Mouse (Mus musculus): ENCODE results near the gene Irak2. TPM values are rescaled to one million over a fixed set of nuclear protein-coding genes. Genes with fewer than 3 reads are reported as not detected.
A peak's percentile ranks its signal among the peaks of the same experiment; 100 is the strongest.
"Not testable (repeated sequence)": the region's sequence is repeated elsewhere in the genome, so short reads cannot be mapped to it uniquely, and the experiment has no call there.

The Irak2 gene
- total RNA-seq, 2 experiments from 2014 or later: 15.8 to 23.3 TPM

- DNase-seq: peak; percentile 55
Observed at GRCm38 (mm10) chr6:113668287-113669154, 30.3 kb downstream of the Irak2 start.

GRCm38 (mm10) chr6:113669821-113670220 is 31.6 kb downstream of the Irak2 start:
- no peak for DNase-seq

- not testable (repeated sequence) for DNase-seq
Observed at GRCm38 (mm10) chr6:113672029-113672428, 33.8 kb downstream of the Irak2 start.

GRCm38 (mm10) chr6:113672989-113673388 is 34.7 kb downstream of the Irak2 start:
- no peak for DNase-seq

- no peak for DNase-seq
Observed at GRCm38 (mm10) chr6:113675234-113675633, 37.0 kb downstream of the Irak2 start.

- DNase-seq: no peak
Observed at GRCm38 (mm10) chr6:113675991-113676390, 37.7 kb downstream of the Irak2 start.

- no peak for DNase-seq
Observed at GRCm38 (mm10) chr6:113677070-113677734, 38.9 kb downstream of the Irak2 start.

GRCm38 (mm10) chr6:113678246-113679012 is 40.2 kb downstream of the Irak2 start:
- DNase-seq: no peak

GRCm38 (mm10) chr6:113679993-113680566 is 41.8 kb downstream of the Irak2 start:
- no peak for DNase-seq

GRCm38 (mm10) chr6:113681271-113681670 is 43.0 kb downstream of the Irak2 start:
- peak; percentile 93 for DNase-seq

GRCm38 (mm10) chr6:113683081-113683825 is 45.0 kb downstream of the Irak2 start:
- DNase-seq: no peak

- DNase-seq: no peak
Observed at GRCm38 (mm10) chr6:113686551-113687125, 48.4 kb downstream of the Irak2 start.

- DNase-seq: peak; percentile 37
Observed at GRCm38 (mm10) chr6:113690008-113690399, 51.7 kb downstream of the Irak2 start.

GRCm38 (mm10) chr6:113690400-113691083 is 52.3 kb downstream of the Irak2 start:
- DNase-seq: peak; percentile 81

GRCm38 (mm10) chr6:113691084-113691462 is 52.8 kb downstream of the Irak2 start:
- DNase-seq: no peak

- no peak for DNase-seq
Observed at GRCm38 (mm10) chr6:113692661-113693133, 54.4 kb downstream of the Irak2 start.

GRCm38 (mm10) chr6:113693377-113693776 is 55.1 kb downstream of the Irak2 start:
- DNase-seq: no peak

- DNase-seq: no peak
Observed at GRCm38 (mm10) chr6:113695203-113695602, 56.9 kb downstream of the Irak2 start.

- no peak for DNase-seq
Observed at GRCm38 (mm10) chr6:113695766-113696355, 57.6 kb downstream of the Irak2 start.
